Mouse (Mus musculus) layer of hippocampus, adult 8-10 months (tissue): Measurements from ENCODE around the gene Tmem140. TPM values are rescaled to one million over a fixed set of nuclear protein-coding genes. Genes with fewer than 3 reads are reported as not detected.

Experiments used
- DNase-seq, 2 experiments: peaks; one replicate each; pipeline ENCODE4 v3.0.0; 2022; ENCODE audit warnings: low spot score in 2 of 2
- total RNA-seq, 4 experiments: library from RNA; stranded (reverse); gene quantifications; 2 replicates each; pipeline ENCODE4 v1.2.4; 2022

Gene Tmem140
- total RNA-seq, 4 experiments from 2014 or later: 4.3 to 5.9 (median 5.0) TPM

DNA sequence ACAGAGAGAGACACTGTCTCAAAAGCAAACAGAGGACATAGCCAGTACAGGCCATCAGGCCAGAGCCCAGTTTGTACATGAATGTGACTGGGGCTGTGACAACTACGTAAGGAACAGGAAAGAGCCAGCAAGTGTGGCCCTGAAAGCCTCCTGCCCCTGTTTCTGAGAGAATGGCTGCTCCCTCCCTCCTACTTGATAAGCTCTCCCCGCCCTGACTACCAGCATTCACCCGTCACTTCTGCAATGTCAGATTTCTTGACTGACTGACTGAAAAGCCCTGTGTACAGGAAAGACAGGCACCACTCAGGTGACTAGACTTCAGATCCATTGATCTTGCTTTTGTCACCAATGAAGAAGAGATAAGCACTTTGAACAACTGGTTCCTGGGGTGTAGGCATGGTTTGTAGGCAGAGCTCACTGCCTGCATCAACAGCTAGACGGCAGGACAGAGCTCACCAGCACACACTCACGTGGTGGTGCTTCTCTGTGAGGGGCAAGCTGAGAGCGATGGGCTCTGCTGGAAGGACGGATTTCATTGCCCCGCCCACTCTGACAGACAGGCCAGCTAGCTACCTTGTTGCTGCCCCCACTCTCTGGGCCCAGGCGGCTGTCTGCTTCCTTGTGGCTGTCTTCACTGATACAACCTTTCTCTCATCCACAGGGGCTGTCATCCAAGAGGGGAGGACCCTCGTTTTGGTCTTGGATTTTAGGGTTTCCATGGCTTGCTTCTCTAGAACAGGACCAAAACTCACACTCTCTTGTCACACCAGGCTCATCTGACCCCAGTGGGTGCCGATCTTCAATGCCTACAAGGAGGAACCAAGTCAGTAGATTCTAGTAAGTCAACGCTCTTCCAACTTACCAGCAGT is 13.3 kb downstream of the Tmem140 start:
- no peak for DNase-seq

DNA sequence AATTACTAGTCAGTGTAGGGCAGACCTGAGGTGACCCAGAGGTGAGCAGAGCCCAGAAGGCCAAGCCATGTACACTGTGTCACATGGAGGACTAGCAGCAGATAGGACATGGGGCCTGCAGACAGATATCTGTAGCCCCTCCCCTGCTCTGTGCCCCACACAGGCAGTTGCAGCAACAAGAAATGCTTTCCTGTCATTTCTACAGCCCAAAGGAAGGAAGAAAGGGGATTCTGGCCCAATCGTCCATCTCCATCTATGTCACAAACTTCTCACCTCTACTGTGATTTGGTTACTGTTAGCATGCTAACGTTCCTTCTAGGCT is 13.8 kb downstream of the Tmem140 start:
- DNase-seq: no peak

DNA sequence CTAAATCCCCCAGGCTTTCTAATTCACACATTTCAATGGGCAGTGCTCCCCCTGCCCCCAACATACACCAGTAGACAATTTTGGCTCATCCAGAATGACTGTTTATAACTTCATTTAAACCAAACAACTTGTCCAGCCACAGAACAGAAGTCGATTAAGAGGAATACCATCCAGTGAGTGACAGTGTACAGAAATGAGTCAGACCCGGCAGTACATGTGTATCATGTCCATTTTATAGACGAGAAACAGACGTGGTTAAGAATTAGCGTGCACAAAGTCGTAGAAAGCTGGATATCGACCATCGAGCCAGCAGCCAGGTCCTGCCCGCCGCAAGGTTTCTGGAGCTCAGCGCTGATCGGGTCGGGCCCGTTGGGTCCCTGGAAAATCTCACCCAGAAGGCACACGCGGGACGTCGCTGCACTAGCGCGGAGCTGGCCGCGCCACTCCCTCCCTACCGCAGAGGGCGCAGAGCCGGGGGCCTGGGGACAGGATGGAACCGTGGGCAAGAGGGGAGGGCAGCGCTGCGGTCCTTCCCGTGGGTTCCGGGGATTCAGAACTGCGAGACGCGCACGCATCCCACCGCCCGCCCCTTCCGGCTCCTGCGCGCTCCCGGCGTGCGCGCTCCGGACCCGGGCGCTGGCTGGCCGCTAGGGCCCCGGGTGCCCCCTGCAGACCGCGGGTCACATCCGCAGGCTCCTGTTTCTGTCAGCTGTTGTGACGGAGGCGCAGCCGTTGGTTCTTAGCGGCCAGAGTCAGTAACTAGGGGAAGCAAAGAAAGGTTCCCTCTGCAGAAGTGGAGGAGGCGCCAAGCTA is 14.8 kb downstream of the Tmem140 start, which contains the start of gene Cyren:
Gene Cyren, minus strand, starts transcription at position 552 of the 813 bp plus-strand sequence.
- peak; percentile 84 to 87 for DNase-seq

DNA sequence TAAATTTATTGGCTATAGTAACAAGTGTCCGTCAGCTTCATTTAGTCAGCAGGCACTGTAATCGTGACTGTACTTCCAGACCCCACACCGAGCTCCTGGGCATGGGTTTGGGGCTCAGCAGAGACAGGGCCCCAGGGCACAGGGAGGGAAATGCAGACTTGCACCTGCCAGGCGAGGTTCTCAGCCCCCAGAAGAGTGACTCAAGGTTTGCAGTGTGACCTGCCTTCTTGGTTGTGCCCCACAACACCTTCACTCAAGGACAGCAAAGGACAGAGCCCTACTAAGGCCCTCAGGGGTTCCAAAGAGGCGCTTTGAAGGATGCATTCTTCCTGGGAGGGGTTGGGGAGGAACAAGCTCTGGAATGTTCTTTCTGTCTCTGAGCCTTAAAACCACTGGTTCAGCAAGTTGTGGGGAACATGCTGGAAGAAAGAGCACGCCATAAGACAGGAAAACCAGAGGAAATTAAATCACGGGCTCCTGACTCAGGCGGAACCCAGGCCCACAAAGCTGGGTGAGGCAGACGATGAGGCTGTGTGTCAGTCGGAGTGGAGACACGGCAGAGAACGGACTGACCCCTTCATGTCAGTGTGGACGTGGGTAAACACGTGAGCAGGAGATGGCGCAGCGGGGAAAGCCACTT is 16.3 kb downstream of the Tmem140 start:
- DNase-seq: no peak

DNA sequence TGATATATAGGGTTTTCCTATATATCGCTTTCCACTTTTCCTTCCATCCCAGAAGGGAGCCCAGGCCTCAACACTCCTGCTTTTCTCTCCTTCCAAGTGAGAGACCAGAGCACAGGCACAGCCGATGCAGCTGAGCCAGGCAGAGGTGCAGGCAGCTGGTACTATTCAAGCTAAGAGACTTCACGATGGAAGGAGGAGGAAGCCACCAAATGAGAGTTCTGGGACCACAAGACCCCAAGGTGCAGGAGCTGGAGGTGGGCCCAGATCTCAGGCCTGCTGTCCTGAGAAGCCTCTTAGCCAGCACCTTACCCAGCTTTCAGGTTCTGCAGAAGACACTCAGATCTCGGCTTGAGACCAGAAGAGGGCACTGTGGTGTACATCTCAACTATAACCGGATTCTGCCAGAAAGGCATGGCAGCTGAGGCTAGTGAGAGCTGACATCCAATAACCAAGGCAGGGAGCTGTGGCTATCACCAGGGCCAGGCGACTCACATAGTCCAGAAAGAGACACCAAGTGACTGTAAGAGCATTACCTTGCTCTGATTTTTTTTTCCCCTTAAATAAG is 17.0 kb downstream of the Tmem140 start:
- peak in 1 of 2 experiments; percentile 66 for DNase-seq

DNA sequence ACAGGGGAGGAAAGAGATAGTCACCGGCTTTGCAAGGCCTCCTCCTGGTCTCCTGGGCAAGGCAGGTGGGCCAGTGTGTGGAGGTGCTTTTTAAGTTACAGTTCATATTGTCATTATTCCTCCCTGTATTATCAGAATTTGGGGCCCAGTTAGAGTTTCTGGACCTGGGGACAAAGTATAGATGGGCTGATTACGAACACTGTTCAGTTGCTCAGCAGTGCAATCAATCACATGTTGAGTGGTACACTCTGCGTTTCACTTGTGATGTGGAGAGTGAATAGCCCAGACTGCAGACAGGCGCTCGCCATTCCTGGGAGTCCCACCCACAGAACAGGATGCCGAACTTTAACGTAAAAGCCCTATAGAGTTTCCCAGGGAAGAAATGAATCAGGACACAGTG is 21.8 kb downstream of the Tmem140 start:
- no peak for DNase-seq

DNA sequence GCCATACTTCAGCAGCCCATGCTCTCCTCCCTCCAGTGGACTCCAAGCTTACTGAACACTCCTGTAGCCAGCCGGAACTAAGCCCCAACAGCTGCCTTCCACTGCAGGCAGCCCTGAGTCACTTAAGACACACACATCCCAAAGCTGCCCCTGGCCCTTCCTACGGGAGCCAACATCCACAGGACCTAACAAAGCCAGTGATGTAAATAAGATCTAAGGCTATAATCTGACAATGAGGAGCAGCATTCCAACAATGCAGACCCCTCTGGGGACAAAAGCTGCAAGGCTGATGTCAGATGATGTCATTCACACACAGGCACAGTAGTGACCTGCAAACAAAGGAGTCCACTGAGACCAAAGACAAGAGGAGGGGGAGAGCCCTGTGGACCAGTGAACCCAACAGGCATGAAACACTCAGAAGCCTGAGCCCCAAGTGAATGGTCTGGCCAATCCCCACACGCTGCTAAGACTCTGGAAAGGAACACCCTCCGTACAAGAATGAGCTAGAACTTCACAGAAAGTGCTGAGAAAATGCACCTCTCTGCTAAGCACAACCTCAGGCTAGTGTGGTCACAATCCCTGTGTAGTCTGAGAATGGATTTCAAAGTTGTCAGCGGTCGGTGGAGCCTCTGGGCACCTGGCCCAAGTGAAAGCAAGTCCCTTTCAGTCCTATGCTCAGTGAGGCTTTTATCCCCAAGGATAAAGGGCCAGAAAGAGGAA is 24.3 kb downstream of the Tmem140 start:
- no peak for DNase-seq

DNA sequence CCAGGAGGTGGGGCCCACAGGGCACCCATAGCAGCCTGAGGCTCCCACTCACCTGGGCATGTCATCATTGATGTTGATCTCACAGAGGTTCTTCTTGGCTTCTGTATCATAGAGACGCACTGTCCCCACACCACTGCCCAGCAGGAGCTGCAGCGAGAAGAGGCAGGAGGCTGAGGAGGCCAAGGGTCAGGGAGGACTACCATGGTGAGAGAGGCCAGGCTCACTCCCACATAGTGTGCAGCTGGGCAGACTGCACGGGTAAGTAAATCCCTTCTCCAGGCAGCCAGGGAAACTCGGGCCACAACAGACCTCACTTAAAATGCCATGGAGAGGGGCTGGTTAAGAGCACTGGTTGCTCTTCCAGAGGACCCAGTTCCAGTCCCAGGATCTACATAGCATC is 26.2 kb downstream of the Tmem140 start:
- DNase-seq: no peak

DNA sequence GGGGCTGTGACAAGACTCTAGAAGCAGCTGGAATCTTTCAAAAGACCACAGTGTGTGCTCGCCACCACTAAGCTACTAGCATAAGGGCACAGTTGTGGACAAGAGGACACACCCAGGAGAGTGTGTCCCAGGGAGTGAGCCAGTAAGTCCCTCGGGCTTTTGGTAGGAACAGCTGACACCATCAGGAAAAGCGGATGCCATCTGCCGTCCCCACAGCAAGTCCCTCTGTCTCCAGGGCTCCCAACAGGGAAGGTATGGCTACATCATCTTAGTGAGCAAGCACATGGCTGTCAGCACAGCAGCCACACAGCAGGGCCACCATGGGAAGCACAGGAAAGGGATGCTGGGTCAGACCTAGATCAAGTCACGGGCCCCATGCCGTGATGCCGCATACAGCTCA is 32.6 kb downstream of the Tmem140 start:
- DNase-seq: no peak

DNA sequence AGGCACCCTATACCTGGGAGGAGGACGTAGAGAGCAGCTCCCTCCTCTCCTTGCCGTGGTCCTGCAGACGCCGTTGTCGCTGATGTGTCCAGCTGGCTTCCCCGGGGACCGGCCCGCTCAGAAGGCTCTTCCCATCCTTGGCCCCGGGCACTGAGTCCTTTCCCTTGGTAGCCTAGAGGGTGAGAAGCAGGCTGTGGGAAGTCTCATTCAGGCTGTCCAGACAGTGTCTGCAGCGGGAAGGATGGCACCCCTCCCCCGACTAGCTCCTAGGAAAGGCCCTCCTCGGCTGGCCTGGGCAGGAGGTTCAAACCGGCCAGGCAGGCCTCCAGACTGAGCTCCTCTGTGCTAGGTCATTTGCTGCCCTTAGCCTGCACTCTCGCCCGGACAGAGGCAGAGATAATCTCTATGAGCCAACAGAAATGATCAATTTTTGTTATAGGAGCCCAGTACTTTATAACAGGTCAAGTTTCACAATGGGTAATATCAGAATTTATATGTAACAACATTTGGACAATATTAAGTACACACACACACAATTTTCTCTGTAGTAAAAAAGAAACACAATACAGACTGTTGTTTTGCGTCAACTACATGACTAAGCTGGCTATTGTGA is 33.3 kb downstream of the Tmem140 start:
- no peak for DNase-seq

DNA sequence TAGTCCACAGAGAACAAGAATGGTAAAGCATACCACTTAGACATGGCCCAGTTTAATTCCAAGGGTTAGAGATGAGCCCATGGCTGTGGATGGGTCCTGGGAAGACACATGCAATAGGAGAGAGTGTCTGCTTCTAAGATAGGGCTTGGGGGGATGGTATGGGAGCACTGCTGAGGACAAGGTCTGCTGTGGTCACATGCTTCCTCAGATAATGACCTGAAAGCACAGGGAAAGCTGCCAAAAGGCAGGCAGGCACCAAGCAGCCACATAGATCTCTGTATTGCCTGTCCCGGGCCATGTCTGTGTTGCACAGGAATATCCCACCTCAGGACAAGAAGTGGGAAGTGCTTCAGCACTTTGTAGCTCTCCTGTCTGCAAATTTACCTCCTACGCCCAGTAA is 36.2 kb downstream of the Tmem140 start:
- DNase-seq: no peak

DNA sequence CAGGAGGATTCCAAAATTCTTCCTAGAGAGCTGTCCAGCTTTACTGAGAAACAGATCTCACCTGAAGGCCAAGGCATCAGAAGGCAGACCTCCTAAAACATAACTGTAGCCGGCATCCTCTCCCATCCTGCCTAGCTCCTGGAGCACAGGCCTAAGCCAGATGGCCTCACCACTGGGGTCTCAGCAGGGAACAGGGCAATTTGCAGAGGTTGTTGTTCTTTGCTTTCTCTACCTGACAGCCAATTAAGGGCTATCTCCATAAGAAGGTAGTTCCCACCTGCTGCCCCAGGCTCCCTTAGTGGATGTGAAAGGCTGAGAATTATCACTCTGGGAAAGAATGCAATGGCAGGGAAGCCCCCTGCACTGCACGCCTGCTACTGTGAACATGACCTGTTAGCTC is 38.0 kb downstream of the Tmem140 start:
- no peak for DNase-seq

DNA sequence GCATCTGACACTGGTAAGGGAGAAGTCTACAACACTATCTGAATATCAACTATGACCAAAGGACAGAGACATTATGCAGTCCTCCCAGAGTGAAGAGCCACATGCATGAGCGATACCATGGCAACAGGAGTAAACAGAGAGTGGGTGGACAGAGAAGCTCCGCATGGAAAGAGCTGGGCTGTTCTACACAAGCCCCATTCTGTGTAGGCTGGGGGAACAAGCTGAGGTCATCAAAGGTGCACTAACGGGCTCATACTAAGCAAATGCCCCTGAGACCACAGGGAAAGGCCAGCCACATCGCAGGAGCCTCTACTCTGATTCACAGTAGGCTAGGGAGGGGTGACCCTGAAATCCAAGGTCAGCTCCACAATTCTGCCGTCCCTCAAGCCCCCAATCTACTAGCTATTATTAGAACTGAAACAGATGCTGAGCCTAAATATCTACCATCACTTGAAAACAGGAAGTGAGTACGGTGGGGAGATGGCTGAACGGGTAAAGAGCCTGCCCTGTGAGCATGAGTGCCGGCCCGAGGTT is 39.0 kb downstream of the Tmem140 start:
- DNase-seq: no peak

DNA sequence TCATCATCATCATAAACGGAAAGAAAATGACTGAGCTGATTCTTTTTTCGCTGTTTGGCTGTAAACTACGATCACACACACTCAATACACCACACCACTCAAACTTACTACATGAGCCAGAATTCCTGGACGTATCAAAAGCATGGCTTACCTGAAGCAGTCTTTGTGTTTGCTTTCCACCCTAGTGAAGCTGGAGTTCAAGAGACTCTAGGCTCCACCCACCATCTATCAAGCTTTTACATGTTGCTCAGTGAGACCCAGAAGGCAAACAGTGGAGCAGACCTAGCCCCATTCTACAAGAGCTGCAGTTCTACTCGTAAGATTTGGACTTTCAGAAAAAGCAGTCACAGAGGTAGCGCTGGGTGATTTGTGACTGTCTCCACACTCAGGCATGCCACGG is 39.6 kb downstream of the Tmem140 start:
- no peak for DNase-seq

DNA sequence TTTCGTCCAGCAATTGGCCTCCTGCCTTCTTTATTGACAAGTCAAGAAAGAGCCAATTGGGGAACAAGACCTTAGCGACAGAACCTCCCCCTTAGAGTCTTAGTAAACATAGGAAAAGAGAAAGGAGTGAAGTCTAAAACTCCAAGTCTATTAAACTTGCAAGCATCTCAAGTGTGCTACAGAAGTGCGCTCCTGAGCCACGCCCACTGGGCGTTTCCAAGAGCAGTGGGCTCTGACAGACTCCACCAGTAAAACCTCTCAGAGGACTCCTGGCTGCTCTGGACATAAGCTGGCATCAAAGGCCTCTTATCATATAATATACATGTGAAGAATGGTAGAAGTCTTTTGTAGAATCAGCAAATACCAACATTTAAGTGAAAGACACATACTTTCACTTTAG is 40.5 kb downstream of the Tmem140 start:
- no peak for DNase-seq

DNA sequence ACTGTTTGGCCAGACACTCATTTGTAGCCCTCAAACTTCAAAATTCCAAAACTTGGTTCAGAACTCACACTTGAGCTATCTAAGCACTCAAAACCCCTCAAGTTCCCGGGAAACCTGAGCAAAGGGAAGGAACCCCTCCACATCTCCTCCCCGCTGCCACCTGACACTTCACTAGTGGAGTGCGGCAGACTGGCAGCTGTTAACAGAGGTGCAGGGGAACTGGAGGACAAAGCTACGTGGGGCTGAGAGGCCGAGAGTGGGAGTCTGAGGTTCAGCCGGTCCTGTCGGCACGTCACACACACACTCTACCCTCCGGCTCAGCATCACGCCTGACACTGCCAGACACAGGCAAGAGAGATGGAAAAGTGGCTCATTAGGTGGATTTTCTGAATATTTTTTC is 40.9 kb downstream of the Tmem140 start:
- no peak for DNase-seq

DNA sequence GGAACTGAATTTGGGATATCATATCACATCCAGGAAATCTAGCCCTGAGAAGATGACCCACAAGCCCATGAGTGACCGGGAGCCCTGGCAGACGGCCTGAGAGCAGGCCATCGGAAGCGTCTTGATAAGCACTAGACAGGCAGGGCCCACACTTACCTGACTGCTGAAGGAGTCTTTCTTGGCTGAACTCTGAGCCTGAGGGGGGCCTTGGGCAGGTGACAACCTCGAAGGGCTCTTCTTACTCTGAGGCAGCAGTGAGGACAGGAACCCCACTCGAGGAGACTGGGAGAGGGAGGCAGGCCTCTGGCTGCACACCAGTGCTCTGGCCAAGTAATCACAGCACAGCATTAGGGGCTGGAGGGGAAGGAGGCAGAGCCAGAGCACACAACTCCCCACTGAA is 41.4 kb downstream of the Tmem140 start:
- no peak for DNase-seq

DNA sequence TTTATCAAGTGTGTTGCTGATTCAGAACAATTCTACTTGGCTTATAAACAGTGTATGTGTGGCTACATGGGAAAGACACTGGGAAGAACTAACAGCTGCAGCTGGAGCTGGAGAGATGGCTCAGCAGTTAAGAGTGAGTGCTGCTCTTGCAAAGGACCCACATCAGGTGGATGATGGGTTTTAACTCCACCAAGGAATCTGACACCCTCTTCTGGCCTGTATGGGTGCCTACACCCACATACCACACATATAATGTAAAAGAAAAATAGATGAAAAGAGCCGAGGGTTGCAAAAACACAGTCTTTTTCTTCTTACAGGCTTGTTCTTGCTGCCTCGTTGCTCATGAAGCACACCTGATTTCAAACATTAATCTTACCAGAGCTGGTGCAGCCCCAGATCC is 43.2 kb downstream of the Tmem140 start:
- DNase-seq: no peak

DNA sequence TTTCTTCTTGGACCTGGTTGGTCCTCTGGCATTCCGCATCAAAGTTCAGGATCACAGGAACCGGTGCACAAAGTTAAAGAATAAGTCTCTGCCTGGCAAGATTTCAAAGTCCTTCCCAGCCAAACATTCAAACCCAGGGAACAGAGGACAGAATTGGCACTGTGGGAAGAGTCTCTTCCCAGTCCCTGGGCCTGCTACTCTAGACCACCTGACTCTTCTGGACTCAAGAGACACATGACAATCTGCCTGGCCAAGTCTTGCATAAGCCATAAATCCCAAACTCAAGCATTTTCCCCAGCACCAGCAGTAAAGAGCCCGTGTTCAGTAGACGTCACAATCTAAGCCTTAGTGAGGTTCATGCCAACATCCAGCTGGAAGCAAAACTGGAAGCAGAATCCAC is 43.7 kb downstream of the Tmem140 start:
- no peak for DNase-seq

DNA sequence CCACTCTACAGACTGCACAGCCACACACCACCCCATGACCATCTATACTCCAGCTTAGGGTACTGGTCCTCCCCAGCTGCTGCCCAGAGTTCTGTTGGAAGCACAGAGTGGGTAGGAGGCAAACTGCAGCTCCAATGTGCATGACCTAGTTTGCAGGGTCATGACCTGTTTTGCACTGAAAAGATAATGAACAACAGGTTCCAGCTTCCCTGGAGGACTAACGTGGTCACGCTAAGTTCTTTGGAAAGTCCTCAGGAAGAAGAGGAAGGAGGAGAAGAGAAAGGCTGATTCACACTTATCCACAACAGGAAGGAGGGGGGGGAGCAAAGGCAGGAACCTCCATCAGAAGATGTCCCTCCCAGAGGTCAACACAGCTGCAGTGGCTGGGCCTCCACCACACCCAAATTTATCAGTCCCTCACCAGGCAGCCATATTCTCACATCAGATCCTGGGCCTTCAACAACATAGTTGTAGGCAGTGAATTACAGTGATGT is 44.2 kb downstream of the Tmem140 start:
- DNase-seq: no peak
